Mouse (Mus musculus) liver, embryonic 16.5 days (tissue): ENCODE data around the gene 2300002M23Rik. TPM values are rescaled to one million over a fixed set of nuclear protein-coding genes. Genes with fewer than 3 reads are reported as not detected.

ENCODE experiments used
- polyA plus RNA-seq: library from polyadenylated mRNA; unstranded; fragments of >200 nt; fragmentation: Nextera tagmentation; extraction: Ambion mirVana; gene quantifications from 2 replicates; pipeline ENCODE4 v1.2.1, GENCODE M21; 2015

Gene 2300002M23Rik
- polyA plus RNA-seq, 1 experiment from 2014 or later = not detected

Other genes with a start within 250 kb of the 2300002M23Rik start
- 0.56 and 0.77 TPM in 2 replicates for gene H2-Q1, start 247.0 kb upstream of the 2300002M23Rik start, polyA plus RNA-seq
- gene H2-Q2, start 225.2 kb upstream of the 2300002M23Rik start, polyA plus RNA-seq = 1.3 and 2.6 TPM in 2 replicates
- gene H2-Q4, start 187.8 kb upstream of the 2300002M23Rik start, polyA plus RNA-seq = 2.1 and 2.5 TPM in 2 replicates
- gene H2-Q6, start 142.6 kb upstream of the 2300002M23Rik start, polyA plus RNA-seq = 8.7 and 9.7 TPM in 2 replicates
- 16.0 and 16.6 TPM in 2 replicates for gene H2-Q7, start 128.3 kb upstream of the 2300002M23Rik start, polyA plus RNA-seq
- 377 and 430 TPM in 2 replicates for gene H2-Q10, start 97.4 kb upstream of the 2300002M23Rik start, polyA plus RNA-seq
- gene Pou5f1, start 61.4 kb upstream of the 2300002M23Rik start, polyA plus RNA-seq = not detected in 2 replicates
- 39.5 and 40.2 TPM in 2 replicates for gene Tcf19, start 50.6 kb upstream of the 2300002M23Rik start, polyA plus RNA-seq
- gene Cchcr1, start 50.4 kb upstream of the 2300002M23Rik start, polyA plus RNA-seq = 7.5 and 8.2 TPM in 2 replicates
- 0.17 and 0.19 TPM in 2 replicates for gene Psors1c2, start 34.2 kb upstream of the 2300002M23Rik start, polyA plus RNA-seq
- 0.02 TPM in 1 of 2 replicates, not detected in the other for gene Cdsn, start 15.3 kb upstream of the 2300002M23Rik start, polyA plus RNA-seq
- gene Sfta2, start 34.1 kb downstream of the 2300002M23Rik start, polyA plus RNA-seq = not detected in 2 replicates
- gene Gm9573, start 59.2 kb downstream of the 2300002M23Rik start, polyA plus RNA-seq = not detected in 2 replicates
- gene Mucl3, start 76.2 kb downstream of the 2300002M23Rik start, polyA plus RNA-seq = not detected in 2 replicates
- 4.9 and 6.5 TPM in 2 replicates for gene Vars2, start 100.1 kb downstream of the 2300002M23Rik start, polyA plus RNA-seq
- 21.4 and 21.6 TPM in 2 replicates for gene Gtf2h4, start 106.3 kb downstream of the 2300002M23Rik start, polyA plus RNA-seq
- gene Ddr1, start 137.2 kb downstream of the 2300002M23Rik start, polyA plus RNA-seq = 2.9 and 4.1 TPM in 2 replicates